Mouse (Mus musculus) thymus, postnatal 10 days (tissue): Measurements from ENCODE around the gene Dexi.

Experiments
- DNase-seq, 2 experiments: peaks; one replicate each; pipeline ENCODE4 v3.0.0; 2021; ENCODE audit warnings: low spot score in 2 of 2

Gene Dexi

DNA sequence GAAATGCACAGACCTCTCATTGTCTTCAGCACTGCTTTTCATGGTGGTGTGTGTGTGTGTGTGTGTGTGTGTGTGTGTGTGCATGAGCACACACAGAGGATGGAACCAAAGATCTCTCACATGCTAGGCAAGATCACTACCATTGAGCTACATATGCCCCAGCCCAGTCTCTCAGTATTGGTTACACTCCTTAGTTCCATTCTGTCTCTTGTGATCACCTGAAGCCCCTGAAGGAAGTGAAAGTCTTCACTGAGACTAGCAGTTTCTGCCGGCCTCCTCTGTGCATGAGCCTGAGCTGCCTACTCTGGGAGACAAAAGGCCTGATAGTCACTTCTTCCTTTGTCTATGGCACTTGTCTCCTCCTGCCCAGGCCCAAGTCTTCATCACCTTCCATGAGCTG lies 43.7 kb downstream of the Dexi start:
- no peak for DNase-seq

DNA sequence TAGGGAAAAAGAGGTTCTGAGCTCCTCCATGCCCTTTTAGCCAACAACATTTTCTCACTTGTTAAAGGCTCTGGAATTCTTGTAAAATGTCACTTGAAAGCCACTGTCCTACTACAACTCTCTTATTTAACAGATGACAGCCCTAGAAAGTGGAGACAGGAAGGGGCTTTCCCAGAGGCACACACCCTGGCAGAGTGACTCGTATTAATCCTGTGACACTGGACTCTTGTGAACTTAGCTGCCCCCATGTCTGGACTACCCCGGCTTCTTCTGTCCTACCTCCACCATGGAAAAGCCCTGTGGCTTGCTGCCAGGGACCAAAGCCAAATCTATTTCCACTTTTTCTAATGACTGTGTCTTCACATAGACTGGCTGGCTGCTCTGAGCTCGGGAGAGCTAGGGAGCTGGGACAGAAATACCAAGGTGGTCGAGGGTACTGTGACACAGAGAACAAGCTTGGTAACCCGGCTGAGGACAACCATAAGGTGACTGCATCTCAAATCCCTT lies 44.7 kb downstream of the Dexi start:
- DNase-seq = no peak

GRCm38 (mm10) chr16:10495824-10496298 lies 47.0 kb downstream of the Dexi start:
- no peak for DNase-seq

DNA sequence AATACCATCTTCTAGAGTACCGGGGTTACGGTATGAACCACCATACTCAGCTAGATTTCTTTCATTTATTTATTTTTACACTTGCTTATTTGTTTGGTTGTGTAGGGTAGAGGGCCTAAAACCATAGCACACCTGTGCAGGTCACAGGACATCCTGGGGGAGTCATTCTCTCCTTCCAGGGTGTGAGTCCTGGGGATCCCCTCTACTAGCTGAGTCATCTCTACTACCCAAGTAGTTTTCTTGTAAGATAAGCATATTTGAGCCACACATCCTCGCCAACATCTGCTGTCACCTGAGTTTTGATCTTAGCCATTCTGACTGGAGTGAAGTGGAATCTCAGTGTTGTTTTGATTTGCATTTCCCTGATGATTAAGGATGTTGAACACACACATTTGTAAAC lies 50.3 kb downstream of the Dexi start:
- DNase-seq = no peak

DNA sequence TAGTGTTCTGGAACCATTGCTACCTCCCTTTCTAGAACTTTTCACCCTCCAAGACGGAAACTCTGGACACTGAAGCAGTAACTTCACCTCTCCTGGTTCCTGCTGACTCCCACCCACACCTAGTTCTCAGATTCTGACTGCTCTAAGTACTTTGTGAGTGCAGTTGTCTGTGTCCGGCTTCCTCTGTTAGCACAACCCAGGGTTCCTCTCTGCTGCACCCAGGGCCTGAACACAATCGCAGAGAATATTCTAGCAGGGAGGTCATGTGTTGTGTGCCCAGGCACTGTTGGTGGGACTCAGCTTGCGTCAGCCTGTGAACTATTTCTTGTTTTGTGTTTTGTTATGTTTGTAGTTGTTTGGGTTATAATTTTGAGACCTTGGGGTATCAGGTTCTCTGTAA lies 51.1 kb downstream of the Dexi start:
- no peak for DNase-seq

- no peak for DNase-seq
These were observed 52.2 kb downstream of the Dexi start for GRCm38 (mm10) chr16:10490503-10491150.

DNA sequence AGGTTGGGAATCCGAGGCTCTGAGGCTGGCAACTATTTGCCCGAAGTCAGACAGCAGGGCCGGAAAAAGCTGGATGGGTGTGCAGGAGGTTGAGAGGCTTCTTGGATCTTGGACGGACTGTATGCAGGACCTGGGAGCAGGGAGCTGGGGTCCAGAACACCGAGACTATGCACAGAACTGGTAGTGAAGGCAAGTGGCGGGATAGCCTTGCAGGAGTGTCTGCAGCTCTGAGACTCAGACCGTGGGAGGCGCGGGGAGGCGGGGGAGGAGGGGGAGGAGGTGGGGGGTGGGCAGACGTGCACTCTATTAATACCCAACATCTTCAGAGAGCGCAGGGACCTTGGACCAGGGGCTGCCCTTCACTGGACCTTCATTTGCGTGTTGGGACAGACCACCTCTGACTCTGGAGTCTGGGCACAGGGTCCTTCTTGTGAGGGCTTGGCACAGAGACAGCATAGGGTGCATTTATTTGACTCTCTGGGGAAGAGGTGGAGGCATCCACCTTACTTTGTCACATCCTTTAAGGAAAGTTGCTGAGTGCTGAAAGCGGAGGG lies 52.9 kb downstream of the Dexi start:
- no peak for DNase-seq

GRCm38 (mm10) chr16:10489483-10489882 lies 53.4 kb downstream of the Dexi start:
- DNase-seq = no peak

- DNase-seq = no peak
These were observed 53.9 kb downstream of the Dexi start for GRCm38 (mm10) chr16:10488769-10489481.

DNA sequence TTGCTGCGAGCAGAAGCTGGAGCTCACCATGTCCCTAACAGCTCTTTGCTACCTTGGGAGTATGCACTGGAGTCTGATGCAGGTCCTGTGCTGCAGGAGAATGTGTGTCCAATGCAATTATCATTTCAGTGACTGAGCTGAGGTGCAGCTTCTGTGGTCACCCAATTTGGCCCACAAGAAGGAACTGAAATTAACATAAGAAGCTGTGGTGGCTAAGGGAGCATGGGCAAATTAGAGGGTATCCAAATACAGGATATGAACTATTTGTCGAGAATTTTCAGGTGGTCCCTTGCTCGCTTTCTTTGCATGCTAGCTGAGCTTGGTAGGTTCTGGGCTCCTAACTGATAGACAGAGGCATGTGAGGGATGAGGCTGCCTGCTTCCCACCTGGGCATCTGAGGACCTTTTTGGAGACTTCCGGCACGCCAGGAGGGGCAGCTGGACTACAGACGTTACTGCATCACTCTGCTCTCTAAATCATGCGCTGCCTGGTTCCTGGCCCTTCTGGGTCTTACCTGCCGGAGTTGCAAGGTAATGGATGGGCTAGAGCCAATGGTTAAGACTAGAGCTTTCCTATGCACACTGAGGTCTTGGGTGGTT lies 54.9 kb downstream of the Dexi start:
- DNase-seq = no peak

DNA sequence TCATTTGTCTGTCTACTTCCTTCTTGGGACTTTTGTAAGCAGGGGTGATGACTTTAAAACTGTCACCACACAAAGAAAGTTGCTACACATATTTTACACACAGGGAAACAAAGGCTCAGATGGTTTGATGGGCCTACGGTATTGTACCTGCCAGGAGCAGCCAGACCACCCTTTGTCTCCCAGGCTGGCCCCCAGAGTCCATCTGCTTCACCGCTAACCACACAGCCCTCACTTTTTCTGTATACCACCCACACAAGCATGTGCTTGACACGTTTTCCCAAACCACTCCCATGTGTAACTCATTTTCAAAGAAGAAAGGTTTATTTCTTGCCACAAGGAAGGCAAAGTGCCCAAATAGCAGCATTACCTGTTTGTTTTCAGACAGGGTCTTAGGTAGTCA lies 55.9 kb downstream of the Dexi start:
- no peak for DNase-seq

DNA sequence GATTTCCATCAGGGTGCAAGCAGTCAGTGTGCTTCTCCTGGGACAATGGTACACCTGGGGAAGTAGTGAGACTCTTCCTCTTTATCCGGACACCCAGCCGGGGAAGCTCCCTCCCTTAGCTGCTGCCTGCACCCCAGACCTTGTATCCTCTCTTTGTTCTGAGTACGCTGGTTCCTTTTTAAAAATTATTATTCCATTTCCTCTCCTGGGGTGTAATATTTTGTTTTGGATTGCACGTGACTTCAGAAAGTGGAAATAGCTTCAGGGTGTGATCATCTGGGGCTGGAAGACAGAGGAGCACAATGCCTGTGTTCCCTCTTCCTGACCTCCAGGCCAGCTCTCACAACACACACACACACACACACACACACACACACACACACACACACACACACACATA lies 60.5 kb downstream of the Dexi start:
- DNase-seq = no peak

DNA sequence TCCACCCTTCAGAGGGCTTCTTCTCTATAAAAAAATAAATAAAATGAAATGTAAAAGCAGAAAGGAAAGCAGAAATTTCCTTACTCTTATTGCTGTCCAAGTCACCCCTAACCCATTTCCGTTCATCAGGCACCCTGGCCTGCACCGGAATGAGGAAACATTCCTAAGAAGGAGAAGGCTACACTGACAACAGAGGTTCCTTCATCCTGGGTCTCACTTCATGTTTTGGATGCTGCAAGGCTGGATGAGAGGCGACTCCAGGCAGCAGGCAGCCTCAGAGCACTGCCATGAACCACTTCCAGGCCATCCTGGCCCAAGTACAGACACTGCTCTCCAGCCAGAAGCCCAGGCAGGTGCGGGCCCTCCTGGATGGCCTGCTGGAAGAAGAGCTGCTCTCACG lies 63.0 kb downstream of the Dexi start, which contains the start of gene Ciita:
Gene Ciita (plus strand): TSS at position 203 of the 400 bp plus-strand sequence.
- DNase-seq = no peak

GRCm38 (mm10) chr16:10475919-10476318 lies 66.9 kb downstream of the Dexi start:
- DNase-seq = no peak

- DNase-seq = no peak
These were observed 67.9 kb downstream of the Dexi start for GRCm38 (mm10) chr16:10474956-10475355.

DNA sequence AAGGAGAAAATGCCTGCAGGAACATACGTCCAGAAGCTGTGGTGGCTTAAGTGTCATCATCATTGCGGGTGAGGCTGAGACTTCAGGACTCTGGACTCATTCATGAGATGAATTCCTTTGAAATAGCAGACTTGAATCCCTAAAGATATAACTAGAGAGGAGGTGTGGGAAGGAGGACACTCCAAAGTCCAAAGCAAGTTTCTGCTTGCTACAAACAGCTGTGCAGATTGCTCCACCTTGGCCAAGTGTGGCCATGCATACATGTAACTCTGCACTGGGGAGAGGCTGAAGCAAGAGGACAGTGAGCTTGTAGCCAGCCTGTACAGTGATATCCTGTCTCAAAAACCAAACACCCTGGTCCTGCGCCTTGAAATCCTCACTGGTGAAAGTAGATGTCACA lies 70.9 kb downstream of the Dexi start:
- DNase-seq = no peak

DNA sequence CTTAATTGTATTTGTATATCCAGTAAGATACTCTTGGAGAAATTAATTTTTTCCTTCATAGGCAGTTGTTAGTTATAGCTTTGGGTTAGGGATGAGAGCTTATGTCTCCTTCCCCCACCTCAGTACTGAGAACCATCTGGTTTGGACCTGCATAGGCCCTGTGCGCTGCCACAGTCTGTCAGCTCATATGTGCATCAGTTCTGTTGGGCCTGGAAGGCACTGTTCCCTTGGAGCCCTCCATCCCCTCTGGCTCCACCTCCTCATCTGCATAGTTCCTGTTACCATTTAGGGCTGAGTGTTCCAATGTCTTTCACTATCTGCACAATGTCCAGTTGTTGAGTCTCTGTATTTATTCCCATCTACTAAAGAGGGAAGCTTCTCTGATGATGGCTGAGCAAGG lies 74.7 kb downstream of the Dexi start:
- DNase-seq = no peak

- no peak for DNase-seq
These were observed 75.3 kb downstream of the Dexi start for GRCm38 (mm10) chr16:10467391-10468107.

GRCm38 (mm10) chr16:10465011-10465681 lies 77.7 kb downstream of the Dexi start:
- DNase-seq = no peak

GRCm38 (mm10) chr16:10461178-10461577 lies 81.7 kb downstream of the Dexi start:
- no peak for DNase-seq

GRCm38 (mm10) chr16:10460188-10460587 lies 82.7 kb downstream of the Dexi start:
- no peak for DNase-seq
